Mouse (Mus musculus) testis, adult 2 months (tissue): ENCODE measurements at regions not wholly inside any gene's neighbourhood (a gene's known extent, or its start where the extent isn't known, plus 50 kb on each side); places are given as distances from the start of the nearest gene placed in this dataset.

Experiments used
- CTCF ChIP-seq: fragments of 200-500 bp; IDR thresholded peaks from 2 replicates; pipeline ENCODE4 v1.5.1; 2012; ENCODE audit warnings: low read depth, mild to moderate bottlenecking, inconsistent platforms, low read length, moderate library complexity; ENCODE audit not compliant: control insufficient read depth, insufficient read depth, insufficient replicate concordance
- POLR2A ChIP-seq: fragments of 200-500 bp; IDR thresholded peaks from 2 replicates; pipeline ENCODE4 v1.6.1; 2012; ENCODE audit warnings: low read depth, mild to moderate bottlenecking, inconsistent platforms, low read length, moderate library complexity; ENCODE audit not compliant: control insufficient read depth

DNA sequence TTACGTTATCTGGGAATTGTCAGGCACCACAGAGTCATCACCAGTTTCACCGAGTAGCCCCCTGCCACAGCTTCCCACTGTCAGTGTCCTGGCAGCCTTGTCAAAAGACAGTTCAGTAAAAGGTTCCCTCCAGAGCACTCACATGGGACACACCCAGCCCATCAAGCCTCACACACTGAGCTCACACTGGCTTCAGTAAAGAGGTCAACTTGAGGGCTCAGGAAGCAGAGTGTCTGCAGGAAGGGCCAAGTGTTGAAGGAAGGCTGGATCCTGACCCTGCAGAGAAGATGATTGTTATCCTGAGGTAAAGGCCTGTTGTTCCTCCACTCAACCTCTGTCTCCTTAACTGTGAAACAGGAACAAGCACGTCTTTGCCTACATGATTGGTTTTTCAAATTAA is 99.2 kb downstream of the Tbx19 start:
- TF ChIP-seq CTCF (no peak), POLR2A (no peak)
